Mouse (Mus musculus): ENCODE data around the gene Mrps34.
"Not testable (repeated sequence)": the region's sequence is repeated elsewhere in the genome, so short reads cannot be mapped to it uniquely, and the experiment has no call there.

The Mrps34 gene

DNA sequence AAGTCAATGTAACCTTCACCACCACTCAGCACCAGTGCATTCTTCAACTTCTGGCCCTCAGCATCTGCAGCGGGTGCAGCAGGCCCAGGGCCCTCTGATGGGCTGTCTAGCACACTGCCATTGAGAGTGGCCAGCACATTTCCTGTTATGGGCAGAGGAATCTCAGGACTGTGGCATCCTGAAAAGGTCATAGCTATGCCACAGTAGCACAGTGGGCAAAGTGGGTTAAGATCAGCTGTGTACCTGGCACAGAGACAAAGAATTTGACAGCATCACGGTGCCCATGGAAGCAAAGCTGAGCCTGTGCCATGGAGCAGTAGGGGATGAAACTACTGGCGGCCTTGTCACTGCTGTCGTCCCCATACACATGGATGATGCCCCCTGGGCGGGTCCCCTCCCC, 4.2 kb downstream of the Mrps34 start:
- no peak for DNase-seq (ENCODE audit: low spot score in 2 of 2)

DNA sequence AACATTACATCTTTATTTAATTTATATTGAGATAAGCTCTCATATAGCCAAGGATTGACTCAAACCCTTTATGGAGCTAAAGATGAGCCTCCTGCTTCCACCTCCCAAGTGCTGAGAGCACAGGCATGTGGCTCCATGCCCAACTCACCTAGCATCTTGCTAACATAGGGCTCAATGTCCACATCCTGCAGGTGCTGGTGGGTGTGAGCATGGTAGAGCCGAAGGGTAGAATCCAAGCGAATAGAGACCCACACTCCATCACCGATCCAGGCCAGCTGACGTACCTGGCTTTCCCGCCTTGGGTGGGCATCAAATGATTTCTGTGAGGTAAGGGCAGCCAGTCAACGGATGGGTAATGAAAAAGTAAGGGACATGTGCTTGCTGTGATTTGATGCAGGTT, 5.1 kb downstream of the Mrps34 start:
- DNase-seq (ENCODE audit: low spot score in 2 of 2) = no peak

DNA sequence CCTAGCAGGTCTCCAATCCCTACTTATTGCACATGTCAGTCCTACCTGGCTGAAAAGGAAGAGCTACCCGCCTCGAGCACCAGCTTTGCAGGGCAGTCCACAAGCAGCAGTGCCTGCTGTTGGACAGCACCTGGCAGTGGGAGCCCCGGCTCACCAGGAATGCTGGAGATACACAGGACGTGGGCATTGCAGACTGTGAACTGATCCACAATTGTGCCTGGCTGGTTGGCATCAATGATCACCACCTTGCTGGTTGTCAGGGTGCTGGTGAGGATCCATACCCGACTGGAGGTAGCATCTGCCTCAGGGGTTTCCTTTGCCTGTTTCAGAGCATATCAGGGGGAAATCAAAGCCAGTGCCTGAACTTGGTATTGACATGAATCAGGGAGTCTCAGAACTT, 7.2 kb downstream of the Mrps34 start:
- no peak for DNase-seq (ENCODE audit: low spot score in 2 of 2)

DNA sequence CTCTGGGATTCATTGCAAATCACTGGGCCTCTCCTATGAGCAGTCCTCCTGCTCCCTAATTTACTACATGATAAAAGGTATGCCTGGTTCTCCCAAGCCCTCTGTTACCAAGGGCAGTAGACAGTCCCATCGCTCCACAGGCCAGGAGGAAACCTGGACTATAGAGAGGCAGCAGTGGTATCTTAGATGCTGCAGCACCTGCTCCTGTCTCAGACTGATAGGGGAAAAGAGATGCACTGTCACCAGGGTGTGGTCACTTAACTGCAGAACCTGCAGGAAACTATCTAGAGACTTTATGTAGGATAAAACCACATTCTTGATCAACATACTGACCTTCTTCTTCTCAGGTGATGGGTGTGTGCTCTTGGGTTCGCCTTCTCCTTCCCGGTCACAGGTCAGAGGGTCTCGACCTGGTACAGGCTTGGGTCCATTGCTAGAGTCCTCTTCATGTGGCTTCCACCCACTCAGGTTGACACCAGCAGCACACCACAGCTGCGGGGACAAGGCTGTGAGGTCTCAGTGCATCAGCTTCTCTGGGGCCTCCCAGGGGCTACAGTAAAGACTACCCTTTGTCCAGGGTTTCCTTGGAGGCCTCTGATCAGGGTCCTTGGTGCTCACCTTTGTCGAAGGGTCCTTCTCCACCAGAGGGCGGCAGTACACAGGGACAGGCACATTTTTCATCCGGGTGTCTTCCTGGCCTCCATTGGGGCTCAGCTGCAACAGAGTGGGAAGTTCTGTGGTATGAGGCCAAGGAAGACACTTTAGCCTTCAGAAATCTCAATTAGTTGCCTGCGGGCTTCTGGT, 8.0 kb downstream of the Mrps34 start:
- no peak for DNase-seq (ENCODE audit: low spot score in 2 of 2)

DNA sequence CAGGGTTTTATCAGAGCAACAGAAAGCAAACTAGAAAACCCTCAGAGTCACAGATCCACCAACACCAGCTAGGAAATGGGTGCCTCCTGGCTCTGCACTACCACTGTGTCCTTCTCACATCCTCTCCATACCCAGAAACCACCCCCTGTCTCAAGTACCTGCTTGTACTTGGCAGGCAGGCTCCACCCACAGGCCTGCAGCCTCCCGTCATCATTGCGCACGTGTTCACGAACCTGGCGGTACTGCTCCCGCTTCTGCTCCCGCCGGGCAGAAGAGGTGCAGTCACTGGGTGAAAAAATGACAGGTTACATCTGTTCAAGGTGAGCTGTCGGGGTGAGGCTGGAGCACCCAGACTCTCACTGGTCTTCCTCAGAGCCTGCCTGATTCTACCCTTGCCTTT, 8.9 kb downstream of the Mrps34 start:
- DNase-seq (ENCODE audit: low spot score in 2 of 2) = no peak

DNA sequence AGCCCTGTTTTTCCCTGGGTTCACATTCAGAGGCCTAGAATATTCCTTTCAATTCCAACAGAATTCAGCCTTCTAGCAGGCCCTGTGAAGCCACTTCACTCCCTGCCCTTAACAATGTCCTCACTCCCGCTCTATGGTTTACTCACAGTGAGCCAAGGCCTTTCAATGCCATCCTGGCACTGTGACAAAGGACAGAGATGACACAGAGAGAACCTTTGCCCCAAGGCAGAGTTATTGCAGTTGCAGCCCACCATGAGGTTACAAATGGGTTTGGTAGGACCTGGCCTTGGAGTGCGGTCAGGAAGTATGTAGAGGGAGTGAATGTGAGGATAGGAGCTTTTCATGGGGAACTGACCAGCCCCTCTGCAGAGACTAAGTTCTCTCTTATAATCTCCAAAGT, 12.7 kb downstream of the Mrps34 start:
- no peak for DNase-seq (ENCODE audit: low spot score in 2 of 2)

DNA sequence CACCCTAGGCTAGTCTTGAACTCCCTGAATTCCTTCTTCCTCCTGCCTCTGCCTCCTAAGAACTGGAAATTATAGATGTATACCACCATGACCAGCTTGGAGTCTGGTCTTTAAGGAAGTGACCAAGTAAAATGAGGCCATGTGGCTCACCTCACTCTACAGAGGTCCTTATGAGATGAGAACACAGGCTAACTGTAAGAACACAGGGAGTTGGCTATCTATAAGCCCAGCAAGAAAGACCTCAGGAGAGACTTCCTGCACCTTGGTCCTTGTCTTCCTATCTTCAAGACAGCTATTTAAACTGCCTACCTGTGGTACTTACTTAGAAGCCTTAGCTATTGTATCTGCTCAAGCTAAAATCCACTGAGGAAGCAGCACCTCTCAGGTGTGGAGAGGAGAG, 19.1 kb downstream of the Mrps34 start:
- DNase-seq (ENCODE audit: low spot score in 2 of 2) = no peak

DNA sequence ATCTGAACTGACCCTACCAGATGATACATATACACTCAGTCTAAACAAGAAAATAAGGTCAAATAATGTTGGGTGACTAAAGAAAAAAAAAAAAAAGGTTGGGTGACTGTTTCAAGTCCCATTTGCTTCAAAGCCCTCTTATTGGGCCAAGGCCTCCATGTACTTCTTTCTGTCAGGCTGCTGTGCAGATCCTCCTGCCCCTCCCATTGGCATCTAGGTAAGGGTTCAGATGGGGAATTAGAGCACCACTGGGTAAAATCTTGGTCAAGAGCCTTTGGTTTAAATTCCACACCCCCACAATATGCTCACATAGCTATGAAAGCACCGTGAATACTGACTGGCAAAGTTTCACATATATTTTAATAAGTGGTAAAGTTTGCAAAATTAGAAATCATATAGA, 28.3 kb downstream of the Mrps34 start:
- DNase-seq (ENCODE audit: low spot score in 2 of 2) = no peak

DNA sequence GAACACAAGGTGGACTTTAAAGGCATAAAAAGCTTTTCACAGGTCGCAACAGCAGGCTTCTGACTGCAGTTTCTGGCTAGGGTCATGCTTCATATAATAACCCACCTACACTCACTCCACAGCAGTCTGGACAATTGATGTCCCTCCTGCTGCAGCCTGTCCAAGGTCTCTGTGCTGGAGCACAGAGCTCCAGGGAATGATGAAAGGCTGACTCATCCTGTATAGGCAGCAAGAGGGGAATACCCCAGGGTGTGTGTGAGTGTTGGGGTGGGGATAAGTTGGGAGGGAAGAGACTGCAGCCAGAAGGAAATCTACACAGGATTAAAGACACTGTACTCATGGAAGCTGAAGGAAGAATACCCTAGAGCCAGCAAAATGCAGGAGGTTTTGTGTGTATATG, 34.6 kb downstream of the Mrps34 start:
- DNase-seq (ENCODE audit: low spot score in 2 of 2) = no peak

DNA sequence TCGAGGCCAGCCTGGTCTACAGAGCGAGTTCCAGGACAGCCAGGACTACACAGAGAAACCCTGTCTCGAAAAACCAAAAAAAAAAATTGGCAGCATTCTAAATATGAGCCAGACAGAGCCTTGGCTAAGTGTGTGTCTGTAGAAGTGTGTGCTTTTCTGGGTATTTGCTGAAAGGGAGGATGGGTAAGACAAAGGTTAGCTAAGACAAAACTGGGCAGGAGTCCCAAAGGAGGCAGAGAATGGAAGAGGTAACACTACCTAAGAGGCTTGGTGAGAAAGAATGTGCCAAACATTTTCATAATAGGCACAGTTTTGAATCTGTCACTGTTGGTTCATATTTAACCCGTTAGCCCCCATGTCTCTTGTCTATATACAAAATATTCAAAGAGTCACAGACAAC, 37.5 kb downstream of the Mrps34 start:
- DNase-seq (ENCODE audit: low spot score in 2 of 2) = no peak

DNA sequence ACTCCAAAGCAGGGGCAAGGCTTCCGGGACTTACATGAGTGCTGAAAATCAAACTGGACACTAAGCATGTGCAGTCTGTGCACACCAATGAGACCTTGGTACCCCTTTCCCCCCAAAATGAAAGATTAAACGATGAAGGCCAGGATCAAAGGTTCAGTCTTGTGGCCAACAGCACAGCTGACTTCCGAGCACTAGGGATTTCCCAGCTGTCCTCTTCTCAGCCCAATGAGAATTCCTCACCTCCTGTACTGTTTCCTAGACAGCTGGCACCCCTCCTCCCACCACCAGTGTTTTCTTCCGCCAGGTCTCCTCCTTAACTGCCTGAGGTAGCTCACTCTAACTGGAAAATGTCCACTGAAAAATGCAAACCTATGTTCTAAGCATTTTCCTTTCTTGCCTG, 38.2 kb downstream of the Mrps34 start:
- no peak for DNase-seq (ENCODE audit: low spot score in 2 of 2)

DNA sequence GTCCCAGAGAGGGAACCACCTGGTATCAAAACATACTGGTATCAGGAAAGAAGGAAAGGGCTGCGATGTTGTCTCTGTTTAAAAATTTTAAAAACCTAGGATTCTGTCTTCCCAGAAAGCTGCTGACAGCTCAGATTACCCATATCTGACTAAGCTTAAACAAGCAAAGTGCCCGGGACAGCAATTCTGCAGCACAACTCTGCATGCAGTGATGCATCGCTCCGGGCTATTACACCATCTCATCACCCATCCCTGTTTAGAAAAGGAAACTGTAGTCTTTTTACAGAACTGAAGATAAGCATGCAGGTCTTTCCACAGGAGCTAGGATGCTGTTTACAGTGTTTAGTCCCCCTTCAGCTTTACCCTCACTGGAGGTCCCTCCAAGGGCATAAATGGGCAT, 40.0 kb downstream of the Mrps34 start:
- DNase-seq (ENCODE audit: low spot score in 2 of 2) = no peak

DNA sequence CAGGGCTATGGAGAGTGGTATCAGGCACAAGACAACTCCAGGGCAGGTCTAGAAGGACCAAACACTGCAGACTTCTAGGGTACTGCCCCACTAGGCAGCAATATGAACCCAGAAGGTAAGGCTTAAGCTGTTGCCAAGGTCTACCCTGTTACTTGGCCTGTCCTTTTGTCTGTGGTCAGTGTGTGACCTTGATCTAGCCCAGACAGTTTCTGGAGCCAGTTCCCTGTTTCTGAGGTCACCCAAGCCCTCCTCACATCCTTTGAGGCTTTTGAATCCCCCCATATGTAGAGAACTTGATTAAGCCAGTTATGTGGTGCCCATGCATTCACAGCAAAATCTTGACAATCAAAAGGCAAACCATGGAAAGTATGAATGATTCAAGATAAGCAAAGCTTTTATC, 40.8 kb downstream of the Mrps34 start:
- no peak for DNase-seq (ENCODE audit: low spot score in 2 of 2)

DNA sequence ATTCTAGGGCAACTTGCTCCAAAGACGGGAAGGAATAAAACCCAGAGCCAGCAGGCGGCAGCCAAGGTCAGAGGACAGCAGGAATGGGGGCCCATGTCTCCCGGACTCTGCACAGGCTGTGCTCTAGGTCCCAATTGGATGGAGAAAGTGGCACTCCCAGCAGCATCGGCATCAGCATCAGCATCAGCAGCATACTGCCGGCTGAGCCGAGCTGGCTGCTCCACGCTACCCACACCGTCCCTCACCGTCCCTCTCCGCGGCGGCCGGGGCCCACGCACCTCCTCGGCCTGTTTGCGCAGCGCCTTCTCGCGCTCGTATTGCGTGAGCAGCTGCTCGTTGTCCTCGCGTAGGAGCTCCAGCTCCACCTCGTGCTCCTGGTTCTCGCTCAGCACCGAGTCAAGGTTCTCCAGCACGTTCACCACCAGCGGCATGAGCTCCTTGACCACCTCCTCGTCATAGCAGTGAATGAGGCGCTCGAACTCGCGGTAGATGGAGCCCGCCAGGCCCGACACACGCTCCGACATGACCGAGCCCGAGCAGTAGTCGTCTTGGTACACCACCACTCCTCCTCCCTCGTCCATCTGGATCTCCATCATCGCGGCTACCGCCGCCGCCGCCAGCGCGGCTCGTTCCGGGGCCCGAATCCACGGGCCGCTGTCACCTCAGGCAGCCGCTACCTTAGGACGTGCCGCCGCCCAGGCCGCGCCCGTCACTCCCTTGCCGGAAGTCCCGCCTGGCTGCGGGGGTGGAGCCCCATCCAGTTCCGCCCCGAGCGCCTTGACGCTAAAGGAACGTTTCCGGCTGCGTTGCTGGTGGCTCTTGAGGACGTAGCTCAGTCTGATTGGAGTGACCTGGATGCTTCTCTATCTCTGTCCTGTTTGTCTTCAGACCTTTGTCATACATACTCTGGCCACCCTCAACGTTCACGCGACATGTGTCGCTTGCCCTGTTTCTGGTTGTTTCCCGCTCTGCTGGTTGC, 41.6 kb downstream of the Mrps34 start, which contains the start of gene Mapk8ip3:
Gene Mapk8ip3 (minus strand): TSS at position 719 of the 979 bp plus-strand sequence.
- peak; percentile 97 to 98 for DNase-seq (ENCODE audit: low spot score in 2 of 2)

DNA sequence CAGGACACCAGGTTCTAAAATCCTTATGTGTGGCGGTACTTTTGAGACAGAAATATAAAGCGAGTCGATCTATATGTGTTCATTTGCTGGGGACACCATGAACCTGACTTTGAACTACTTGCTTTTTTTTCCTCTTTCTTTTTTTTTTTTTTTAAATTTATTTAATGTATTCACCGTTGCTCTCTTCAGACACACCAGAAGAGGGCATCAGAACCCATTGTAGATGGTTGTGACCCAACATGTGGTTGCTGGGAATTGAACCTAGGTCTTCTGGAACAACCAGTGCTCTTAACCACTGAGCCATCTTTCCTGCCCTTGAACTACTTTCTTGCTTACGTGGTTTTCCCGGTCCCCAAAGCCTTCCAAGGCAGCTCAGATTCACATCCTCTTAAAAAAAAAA, 42.4 kb downstream of the Mrps34 start:
- no peak for DNase-seq (ENCODE audit: low spot score in 2 of 2)

DNA sequence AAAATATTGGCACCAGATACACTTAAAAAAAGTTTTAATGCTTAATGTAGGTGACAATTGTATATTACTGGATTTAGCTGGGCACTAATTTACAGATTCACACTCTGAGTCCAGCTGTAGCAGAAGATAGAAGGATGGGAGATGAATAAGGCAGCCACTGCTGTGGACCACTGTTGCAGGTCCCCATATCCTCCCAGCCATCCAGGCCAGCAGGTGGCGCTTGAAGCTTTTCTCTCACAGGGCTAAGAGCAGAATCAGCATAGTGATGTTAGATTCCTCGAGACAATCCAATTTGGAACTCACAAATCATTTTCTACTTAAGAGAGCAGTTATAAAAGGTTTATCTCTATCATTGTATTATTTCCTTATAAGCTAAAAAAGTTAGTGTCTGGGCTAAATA, 47.5 kb downstream of the Mrps34 start:
- DNase-seq (ENCODE audit: low spot score in 2 of 2) = peak; percentile 43 to 49

DNA sequence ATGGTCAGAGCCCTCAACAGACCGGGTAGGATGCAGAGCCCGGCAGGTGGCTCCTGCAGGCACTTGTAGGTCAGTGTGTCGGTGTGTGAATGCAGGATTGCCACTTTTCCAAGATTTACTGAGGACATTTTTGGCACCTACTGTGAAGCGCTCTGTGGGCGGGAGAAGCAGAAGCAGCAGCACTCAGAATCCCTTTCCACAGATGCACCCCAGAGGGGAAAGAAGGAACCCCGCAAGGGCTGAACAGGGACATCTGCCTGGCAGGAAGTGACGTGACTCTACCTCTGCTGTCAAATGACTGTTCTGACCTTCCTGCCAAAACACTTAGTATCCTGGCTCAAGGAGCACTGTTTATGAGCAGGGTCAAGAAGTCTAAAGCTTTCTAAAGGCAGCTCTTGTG, 48.1 kb downstream of the Mrps34 start:
- DNase-seq (ENCODE audit: low spot score in 2 of 2) = peak; percentile 74 to 77

DNA sequence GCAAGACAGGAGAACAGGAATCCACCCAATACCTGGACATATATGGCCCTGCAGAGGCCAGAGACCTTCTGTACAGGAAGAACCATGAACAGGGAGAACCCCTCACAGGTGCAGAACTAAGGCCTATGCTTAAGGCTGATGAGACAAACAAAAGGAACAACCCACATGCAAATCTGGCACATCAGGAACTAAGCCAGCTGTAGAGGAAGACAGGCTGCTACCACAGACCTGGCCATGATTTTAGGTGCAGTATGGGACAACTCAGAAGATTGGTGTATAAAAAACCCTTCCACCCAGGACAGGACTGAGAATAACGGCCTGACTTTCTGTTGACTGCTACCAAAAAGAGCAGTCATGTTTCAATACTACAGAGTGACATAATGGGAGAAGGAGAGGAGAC, 48.7 kb downstream of the Mrps34 start:
- DNase-seq (ENCODE audit: low spot score in 2 of 2) = not testable (repeated sequence)
